Mouse (Mus musculus): ENCODE measurements around the gene Pkp4.

Gene Pkp4

DNA sequence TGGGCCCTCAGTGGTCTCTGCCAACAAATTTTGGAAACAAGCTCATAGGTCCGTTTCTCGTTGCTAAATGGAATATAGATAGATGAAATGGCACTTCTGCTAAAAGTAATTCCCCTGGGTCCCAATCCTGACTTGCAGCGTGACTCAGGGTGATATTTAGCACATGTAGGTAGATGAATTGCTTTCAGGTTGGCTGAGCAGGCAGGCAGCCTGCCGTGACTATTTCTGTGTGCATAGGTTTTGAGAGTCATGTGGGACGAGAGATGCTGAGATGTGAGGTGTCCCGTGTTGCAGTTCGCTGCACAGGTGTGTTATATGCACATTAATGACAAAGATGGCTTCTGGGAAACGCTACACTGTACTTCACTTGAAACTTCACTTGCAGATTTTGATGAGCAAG is 111.2 kb downstream of the Pkp4 start:
- no peak for DNase-seq (ENCODE audit: low spot score)

DNA sequence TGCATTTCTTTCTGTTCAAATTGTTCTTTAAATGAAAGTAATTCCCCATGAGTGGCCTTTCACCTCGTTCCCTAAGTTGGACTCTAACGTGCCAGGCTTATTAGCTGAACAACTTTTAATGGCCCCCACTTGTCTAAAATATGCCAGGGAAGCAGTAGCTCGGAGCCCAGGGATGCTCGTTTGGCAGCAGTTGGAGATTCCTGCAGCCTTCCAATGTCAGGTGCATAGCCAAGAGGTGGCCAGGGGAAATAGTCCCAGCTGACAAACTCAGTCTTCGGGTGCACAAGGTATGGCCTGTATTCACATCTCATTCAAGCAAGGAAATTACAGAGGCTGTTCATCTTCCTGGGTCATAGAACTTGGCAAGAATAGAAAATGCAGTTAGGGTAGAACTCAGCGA is 112.1 kb downstream of the Pkp4 start:
- no peak for DNase-seq (ENCODE audit: low spot score)

GRCm38 (mm10) chr2:59280914-59281562 is 120.4 kb downstream of the Pkp4 start:
- no peak for DNase-seq (ENCODE audit: low spot score)

GRCm38 (mm10) chr2:59282966-59283365 is 122.3 kb downstream of the Pkp4 start:
- no peak for DNase-seq (ENCODE audit: low spot score)

GRCm38 (mm10) chr2:59284216-59284615 is 123.6 kb downstream of the Pkp4 start:
- no peak for DNase-seq (ENCODE audit: low spot score)

- DNase-seq (ENCODE audit: low spot score) = no peak
Observed at GRCm38 (mm10) chr2:59284734-59285490, 124.3 kb downstream of the Pkp4 start.

- no peak for DNase-seq (ENCODE audit: low spot score)
Observed at GRCm38 (mm10) chr2:59285581-59285980, 124.9 kb downstream of the Pkp4 start.

DNA sequence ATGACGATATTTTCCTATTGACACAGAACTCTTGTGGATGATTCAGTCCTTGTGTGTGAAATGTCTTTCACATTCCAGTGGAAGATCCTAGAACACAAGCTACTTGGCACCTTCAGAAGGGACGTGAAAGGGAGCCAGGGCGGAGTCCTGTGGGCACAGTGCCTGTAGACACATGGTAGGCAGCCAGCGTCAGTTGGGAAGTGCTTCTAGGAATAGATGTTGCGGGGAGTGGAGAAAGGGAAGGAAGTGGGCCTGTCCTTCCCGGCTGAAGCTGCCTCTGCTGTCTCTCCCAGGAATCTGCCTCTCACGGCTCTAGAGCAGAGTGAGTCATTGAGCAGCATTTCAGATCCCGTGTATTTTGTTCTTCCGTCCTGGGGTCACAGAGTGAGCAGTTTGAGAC is 125.6 kb downstream of the Pkp4 start:
- DNase-seq (ENCODE audit: low spot score) = no peak

DNA sequence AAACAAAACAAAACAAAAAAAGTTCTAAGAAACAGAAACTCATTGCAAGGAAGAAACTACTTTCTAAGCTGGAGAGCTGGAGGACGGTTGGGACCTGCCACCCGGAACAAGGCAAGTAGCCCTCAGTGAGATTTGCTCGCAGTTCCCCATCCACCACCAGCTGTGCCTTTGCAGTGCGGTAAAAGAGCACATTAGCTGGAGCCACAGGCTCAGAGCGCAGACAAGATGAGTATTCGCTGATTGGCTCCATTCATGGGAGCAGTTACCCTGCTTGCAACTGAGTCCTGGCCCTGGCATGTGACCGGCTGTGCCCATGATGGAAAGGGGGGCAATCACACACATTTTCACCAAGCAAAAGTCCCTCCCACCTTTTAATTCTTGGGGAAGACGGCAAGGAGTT is 127.0 kb downstream of the Pkp4 start:
- DNase-seq (ENCODE audit: low spot score) = no peak

DNA sequence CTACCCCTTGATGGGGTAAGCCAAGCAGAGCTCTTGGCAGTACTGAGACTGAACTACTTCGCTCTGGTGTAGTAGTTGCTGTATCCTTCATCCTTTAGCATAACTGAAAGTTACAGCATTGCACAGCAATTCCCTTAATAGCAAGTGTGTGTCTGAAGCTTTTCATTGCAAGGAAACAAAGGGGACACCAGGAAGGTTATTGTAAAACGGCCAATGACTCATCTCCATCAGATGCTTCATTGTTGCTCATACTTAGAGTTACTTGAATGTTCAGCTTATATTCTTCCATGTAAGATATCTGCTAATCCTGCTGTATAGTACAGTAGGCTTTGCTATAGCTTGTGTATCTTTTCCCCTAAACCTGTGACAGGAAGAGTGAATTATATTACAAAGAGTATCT is 128.8 kb downstream of the Pkp4 start:
- DNase-seq (ENCODE audit: low spot score) = no peak

DNA sequence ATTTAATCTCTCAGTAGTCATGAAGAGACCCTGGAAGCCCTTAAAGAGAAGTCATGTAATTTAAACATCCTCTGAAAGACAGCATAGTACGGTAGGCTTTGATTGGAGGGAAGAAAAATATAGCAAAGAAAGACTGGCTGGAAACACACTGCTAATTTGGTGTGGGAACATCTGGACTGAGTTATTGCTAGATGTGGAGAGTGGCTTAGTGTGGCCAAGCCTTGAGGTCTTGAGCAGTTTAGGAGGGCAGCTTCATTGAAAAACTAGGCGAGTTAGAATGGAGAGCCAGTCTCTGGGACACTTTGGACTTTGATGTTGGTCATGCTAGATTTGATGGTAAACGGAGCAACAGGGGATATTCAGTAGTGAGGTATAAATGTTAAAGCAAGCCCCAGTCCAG is 129.7 kb downstream of the Pkp4 start:
- no peak for DNase-seq (ENCODE audit: low spot score)

DNA sequence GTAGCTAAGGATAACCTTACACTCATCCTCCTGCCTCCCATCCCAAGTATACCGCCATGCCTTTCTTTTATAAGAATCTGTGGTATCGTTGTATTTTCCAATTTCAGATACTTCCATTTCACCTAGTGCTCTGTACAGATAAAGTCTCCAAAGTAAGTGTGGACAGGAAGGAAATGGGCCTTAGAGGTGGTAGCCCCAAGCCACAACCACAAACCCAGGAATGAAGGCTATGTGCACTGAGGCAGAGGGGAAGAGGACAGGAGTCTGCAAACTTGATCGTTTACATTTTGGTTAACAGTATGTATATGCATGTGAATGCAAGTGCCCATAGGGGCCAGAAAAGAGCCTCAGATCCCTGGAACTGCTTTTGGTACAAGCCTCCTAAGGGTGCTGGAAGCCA is 139.2 kb downstream of the Pkp4 start:
- DNase-seq (ENCODE audit: low spot score) = no peak

DNA sequence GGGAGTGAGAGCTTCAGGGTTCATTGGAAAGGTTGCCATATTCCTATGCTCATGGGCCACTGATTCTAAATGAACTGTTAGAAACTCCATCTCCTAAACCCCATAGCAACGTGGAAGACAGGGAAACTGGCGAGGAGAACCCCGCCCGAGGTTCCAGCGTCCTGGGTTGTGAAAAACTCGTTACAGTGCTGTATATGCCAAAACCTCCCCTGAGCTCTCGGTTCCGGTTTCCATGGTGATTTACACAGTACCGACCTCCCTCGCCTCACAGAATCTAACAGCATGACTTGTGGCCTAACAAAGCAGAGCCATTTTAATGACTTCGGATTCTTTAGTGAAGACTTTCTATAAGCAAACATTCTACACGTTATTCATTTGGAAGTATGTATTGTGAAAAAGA is 141.0 kb downstream of the Pkp4 start:
- no peak for DNase-seq (ENCODE audit: low spot score)

DNA sequence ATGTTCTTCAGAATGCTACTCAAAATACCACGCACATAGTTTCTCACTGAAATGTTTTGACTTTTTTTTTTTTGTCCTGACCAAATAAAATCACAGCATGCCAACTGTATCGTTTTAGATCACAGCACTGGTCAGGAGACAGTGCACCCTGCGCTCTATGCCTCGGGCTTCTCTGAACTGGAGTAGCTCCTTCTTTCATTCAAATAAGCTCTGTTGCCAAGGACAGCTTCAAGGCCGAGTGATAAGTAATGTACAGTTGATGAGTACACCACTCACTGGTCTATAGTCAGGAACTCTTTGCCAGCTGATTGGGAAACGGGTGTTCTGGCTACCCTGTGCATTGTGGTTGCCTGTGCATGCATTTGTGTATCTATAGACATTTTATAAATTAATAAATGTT is 141.8 kb downstream of the Pkp4 start:
- DNase-seq (ENCODE audit: low spot score) = no peak

- no peak for DNase-seq (ENCODE audit: low spot score)
Observed at GRCm38 (mm10) chr2:59303530-59304063, 142.9 kb downstream of the Pkp4 start.

- DNase-seq (ENCODE audit: low spot score) = no peak
Observed at GRCm38 (mm10) chr2:59307302-59307701, 146.7 kb downstream of the Pkp4 start.

GRCm38 (mm10) chr2:59308055-59308454 is 147.4 kb downstream of the Pkp4 start:
- no peak for DNase-seq (ENCODE audit: low spot score)

- DNase-seq (ENCODE audit: low spot score) = no peak
Observed at GRCm38 (mm10) chr2:59313293-59313692, 152.6 kb downstream of the Pkp4 start.

GRCm38 (mm10) chr2:59318631-59319030 is 158.0 kb downstream of the Pkp4 start:
- DNase-seq (ENCODE audit: low spot score) = no peak

DNA sequence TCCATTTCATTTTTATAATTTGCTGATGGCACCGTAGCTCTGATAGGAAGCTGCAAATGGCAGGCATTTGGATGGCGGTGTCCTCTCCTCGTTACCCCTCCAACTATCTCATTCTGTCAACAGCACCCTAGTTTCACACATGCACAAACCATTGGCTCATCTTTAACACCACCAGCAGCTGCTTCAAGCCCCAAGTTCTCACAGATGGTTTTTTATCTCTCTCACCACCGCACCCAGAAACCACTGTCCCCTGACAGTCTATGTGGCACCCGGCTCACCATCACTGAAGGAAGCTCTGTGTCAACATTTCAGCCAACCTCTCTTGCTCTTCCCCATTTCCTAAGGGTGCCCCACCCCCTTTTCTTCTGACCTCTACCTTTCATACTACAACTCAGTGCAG is 167.3 kb downstream of the Pkp4 start:
- DNase-seq (ENCODE audit: low spot score) = no peak

GRCm38 (mm10) chr2:59331093-59331492 is 170.4 kb downstream of the Pkp4 start:
- no peak for DNase-seq (ENCODE audit: low spot score)

DNA sequence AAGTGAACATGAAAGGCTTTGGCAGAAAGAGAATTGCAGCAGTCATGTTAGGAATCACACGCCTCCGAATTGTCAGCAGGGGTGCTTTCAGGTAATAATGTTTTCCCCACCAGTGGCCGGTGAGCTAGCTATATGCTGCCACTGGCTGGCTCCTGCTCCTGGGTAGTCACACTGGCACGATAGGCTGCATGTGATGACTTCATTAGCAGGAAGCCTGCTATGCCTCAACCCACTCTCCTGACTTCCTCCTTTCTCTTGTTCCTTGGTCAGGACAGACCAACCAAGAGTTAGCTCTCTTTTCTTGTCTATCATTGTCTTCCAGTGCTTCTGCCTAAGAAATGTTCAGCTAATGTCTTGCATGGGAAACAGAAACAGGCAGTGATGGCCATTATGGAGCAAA is 171.9 kb downstream of the Pkp4 start:
- DNase-seq (ENCODE audit: low spot score) = no peak

- DNase-seq (ENCODE audit: low spot score) = no peak
Observed at GRCm38 (mm10) chr2:59338501-59338900, 177.9 kb downstream of the Pkp4 start.

- DNase-seq (ENCODE audit: low spot score) = no peak
Observed at GRCm38 (mm10) chr2:59338926-59339325, 178.3 kb downstream of the Pkp4 start.
